Mouse (Mus musculus) ES-Bruce4 (cell line): Measurements from ENCODE around the gene Rnf151.

Experiments
- CTCF ChIP-seq: IDR thresholded peaks from one replicate; pipeline ENCODE4 v1.8.1; 2011; ENCODE audit warnings: low read depth, low read length
- EP300 ChIP-seq: IDR thresholded peaks from 2 replicates; pipeline ENCODE4 v1.6.1; 2011; ENCODE audit warnings: low read depth, low read length; ENCODE audit not compliant: insufficient read depth

- TF ChIP-seq CTCF: no peak
- TF ChIP-seq EP300: no peak
Measured at GRCm38 (mm10) chr17:24676877-24677276, 41.0 kb downstream of the Rnf151 start.
